13 mouse cellular contexts compared by ENCODE assay signal in genomic region chr16:90181673-90182072, GRCm38 (mm10). TPM values are rescaled to one million over a fixed set of nuclear protein-coding genes. Genes with fewer than 3 reads are reported as not detected.
A peak's percentile ranks its signal among the peaks of the same experiment; 100 is the strongest.
DNase-seq lines count a peak whose midpoint lies in the region; ATAC-seq and TF ChIP-seq lines count a peak whose summit lies in the region.
"Had no signal": no experiment of that assay in that cellular context is flagged by ENCODE, and none has a peak within 500 bp of the region (broad histone marks: within the 10 kb centered on the region; RNA-seq: fewer than 3 reads in every experiment).

No protein-coding gene starts in this region.

- no peaks in the 10 kb centered on the region for H3K4me1 ChIP-seq in lung, postnatal 0 days (ENCODE audit: insufficient read depth, low read depth, low read length)
- H3K4me1 ChIP-seq in small intestine, adult 2 months (ENCODE audit: control insufficient read depth, insufficient read depth, insufficient read length, low read length): peaks cover 19% of the 10 kb centered on the region
- H3K4me1 ChIP-seq in midbrain, embryonic 14.5 days (ENCODE audit: control insufficient read depth, insufficient read depth, low read length): no peaks in the 10 kb centered on the region; the same call in 1 of the 2 replicates

- TF ChIP-seq POLR2A in small intestine, adult 2 months (IDR thresholded peaks at IDR 0.05; ENCODE audit: low read depth, low read length): no peak

- no peak for TF ChIP-seq CTCF in lung, postnatal 0 days (IDR thresholded peaks at IDR 0.05)
- no peak for TF ChIP-seq CTCF in small intestine, adult 2 months (IDR thresholded peaks at IDR 0.05; ENCODE audit: extremely low read depth, insufficient read length, insufficient replicate concordance, low read depth, low read length)

- peak; percentile 29 for DNase-seq in cerebellum, adult 11 months
- no peak for DNase-seq in cerebellum, postnatal 4 days (ENCODE audit: low spot score in 2 of 2)
- DNase-seq in lung, postnatal 0 days (ENCODE audit: low spot score): peak; percentile 27
- no peak for DNase-seq in lung, postnatal 14 days
- DNase-seq in cerebellum, postnatal 10 days: peak; percentile 70 to 71
- DNase-seq in midbrain, embryonic 14.5 days: no peak
- no peak for DNase-seq in thymus, postnatal 10 days (ENCODE audit: low spot score in 2 of 2)
- DNase-seq: gastrocnemius, postnatal 14 days; thymus, adult 2 months had no signal

- no peaks in the 10 kb centered on the region for H3K27me3 ChIP-seq in lung, postnatal 0 days (replicated peaks; ENCODE audit: insufficient read depth, low read length)
- H3K27me3 ChIP-seq in small intestine, adult 2 months (ENCODE audit: control insufficient read depth, insufficient read depth, low read length): no peaks in the 10 kb centered on the region
- H3K27me3 ChIP-seq in midbrain, embryonic 14.5 days (ENCODE audit: control insufficient read depth, insufficient read depth, low read length): no peaks in the 10 kb centered on the region
- H3K27me3 ChIP-seq: heart, embryonic 13.5 days had no signal

- H3K36me3 ChIP-seq in lung, postnatal 0 days (ENCODE audit: insufficient read depth, low read length): no peaks in the 10 kb centered on the region
- H3K36me3 ChIP-seq in small intestine, adult 2 months (ENCODE audit: control insufficient read depth, insufficient read depth, low read length): no peaks in the 10 kb centered on the region
- H3K36me3 ChIP-seq in midbrain, embryonic 14.5 days (ENCODE audit: control insufficient read depth, insufficient read depth, low read length): no peaks in the 10 kb centered on the region
- H3K36me3 ChIP-seq: heart, embryonic 13.5 days had no signal

- H3K27ac ChIP-seq in lung, postnatal 0 days (ENCODE audit: low read length): no peak overlapping the region
- 0 out of 2 replicates have a peak overlapping the region, but pooled peaks have one; percentile 66 for H3K27ac ChIP-seq in small intestine, adult 2 months (ENCODE audit: insufficient read depth, low read depth, low read length)
- no peak overlapping the region for H3K27ac ChIP-seq in midbrain, embryonic 14.5 days (replicated peaks; ENCODE audit: low read depth, low read length)
- H3K27ac ChIP-seq: heart, embryonic 13.5 days; liver, embryonic 14.5 days had no signal

- H3K9me3 ChIP-seq in lung, postnatal 0 days (ENCODE audit: low read length): no peaks in the 10 kb centered on the region
- H3K9me3 ChIP-seq in midbrain, embryonic 14.5 days (ENCODE audit: control insufficient read depth, low read length): no peaks in the 10 kb centered on the region
- H3K9me3 ChIP-seq: heart, embryonic 13.5 days had no signal

- no peak for TF ChIP-seq EP300 in lung, postnatal 0 days (IDR thresholded peaks at IDR 0.05)

- 71% methylated on average over 8 of the region's 8 CpGs for WGBS in lung, postnatal 0 days
- 34% methylated on average over 8 of the region's 8 CpGs for WGBS in small intestine, adult 2 months
- 92% methylated on average over 8 of the region's 8 CpGs for WGBS in midbrain, embryonic 14.5 days

- H3K4me3 ChIP-seq in lung, postnatal 0 days (ENCODE audit: low read depth, low read length): no peak overlapping the region
- no peak overlapping the region for H3K4me3 ChIP-seq in small intestine, adult 2 months (ENCODE audit: low read depth, low read length)
- H3K4me3 ChIP-seq in midbrain, embryonic 14.5 days (replicated peaks; ENCODE audit: low read depth, low read length): no peak overlapping the region
- H3K4me3 ChIP-seq: heart, embryonic 13.5 days had no signal

- peak; percentile 55 for ATAC-seq in lung, postnatal 0 days
- ATAC-seq in midbrain, embryonic 14.5 days (ENCODE audit: low FRiP score, low TSS enrichment): no peak
- ATAC-seq: forebrain, embryonic 16.5 days had no signal

- H3K9ac ChIP-seq in lung, postnatal 0 days (replicated peaks; ENCODE audit: low read depth): no peak overlapping the region
- H3K9ac ChIP-seq in midbrain, embryonic 14.5 days (replicated peaks; ENCODE audit: low read length): no peak overlapping the region
- H3K9ac ChIP-seq: heart, embryonic 13.5 days; liver, embryonic 14.5 days had no signal

- H3K4me2 ChIP-seq in lung, postnatal 0 days (replicated peaks; ENCODE audit: low read depth, low read length): no peak overlapping the region
- H3K4me2 ChIP-seq in midbrain, embryonic 14.5 days (ENCODE audit: low read length): no peak overlapping the region
- H3K4me2 ChIP-seq: heart, embryonic 13.5 days had no signal

RNA-seq across cellular contexts. Expression of gene Tiam1, which starts 38.1 kb away (rescaled TPM):
- 3.7 and 9.3 TPM in 2 replicates for polyA plus RNA-seq in lung, postnatal 0 days (2015; fragmentation: Nextera tagmentation; extraction: Ambion mirVana)
- polyA plus RNA-seq in small intestine, adult 2 months (2012; rRNA removed): 1.3 and 1.8 TPM in 2 replicates
- polyA plus RNA-seq in midbrain, embryonic 14.5 days (2014; fragmentation: Nextera tagmentation; extraction: Ambion mirVana): 34.6 and 40.0 TPM in 2 replicates

RNA-seq across cellular contexts. Expression of gene Sod1, which starts 38.9 kb away (rescaled TPM):
- 1,664 and 1,843 TPM in 2 replicates for polyA plus RNA-seq in lung, postnatal 0 days (2015; fragmentation: Nextera tagmentation; extraction: Ambion mirVana)
- polyA plus RNA-seq in small intestine, adult 2 months (2012; rRNA removed): 247 and 406 TPM in 2 replicates
- polyA plus RNA-seq in midbrain, embryonic 14.5 days (2014; fragmentation: Nextera tagmentation; extraction: Ambion mirVana): 866 and 988 TPM in 2 replicates

Comparison
In these comparisons a context has a peak if more than half of its experiments do, and no peak if none do; other contexts are left out.
1. DNase-seq: peak in cerebellum, adult 11 months (single experiment), lung, postnatal 0 days (single experiment) and cerebellum, postnatal 10 days (2 of 2); none in cerebellum, postnatal 4 days (0 of 2), lung, postnatal 14 days (single experiment), midbrain, embryonic 14.5 days (single experiment) and thymus, postnatal 10 days (0 of 2).